Mouse (Mus musculus): ENCODE data around the gene Smc3. TPM values are rescaled to one million over a fixed set of nuclear protein-coding genes. Genes with fewer than 3 reads are reported as not detected.
"Not testable (repeated sequence)": the region's sequence is repeated elsewhere in the genome, so short reads cannot be mapped to it uniquely, and the experiment has no call there.

The Smc3 gene
- polyA plus RNA-seq, 1 experiment from 2014 or later, result 90.1 TPM

GRCm38 (mm10) chr19:53574131-53574530 is 26.1 kb upstream of the Smc3 start:
- DNase-seq (ENCODE audit: low spot score), result no peak

GRCm38 (mm10) chr19:53574546-53574945 is 25.7 kb upstream of the Smc3 start:
- no peak overlapping the region for H3K4me3 ChIP-seq (ENCODE audit: low read depth, low read length)
- no peaks in the 10 kb centered on the region for H3K4me1 ChIP-seq (ENCODE audit: control insufficient read depth, insufficient read depth, low read length)
- H3K9me3 ChIP-seq (ENCODE audit: control insufficient read depth, low read length), result no peaks in the 10 kb centered on the region
- ATAC-seq (ENCODE audit: insufficient read depth, low FRiP score, low TSS enrichment) (no peak), DNase-seq (ENCODE audit: low spot score) (no peak)
- H3K36me3 ChIP-seq (ENCODE audit: control insufficient read depth, insufficient read depth, low read length), result no peaks in the 10 kb centered on the region
- H3K27me3 ChIP-seq (ENCODE audit: control insufficient read depth, insufficient read depth, low read length), result no peaks in the 10 kb centered on the region
- 88% methylated on average over 7 of the region's 7 CpGs for WGBS
- H3K4me2 ChIP-seq (ENCODE audit: low read depth), result no peak overlapping the region
- no peak overlapping the region for H3K9ac ChIP-seq (ENCODE audit: low read length)
- no peak overlapping the region for H3K27ac ChIP-seq (ENCODE audit: low read depth, low read length)

More at GRCm38 (mm10) chr19:53574131-53574530, 26.1 kb upstream of the Smc3 start:
- ATAC-seq (ENCODE audit: insufficient read depth, low FRiP score, low TSS enrichment), result no peak
- no peak overlapping the region for H3K4me2 ChIP-seq (ENCODE audit: low read depth)
- H3K27me3 ChIP-seq (ENCODE audit: control insufficient read depth, insufficient read depth, low read length), result no peaks in the 10 kb centered on the region
- no peak overlapping the region for H3K9ac ChIP-seq (ENCODE audit: low read length)
- no peaks in the 10 kb centered on the region for H3K4me1 ChIP-seq (ENCODE audit: control insufficient read depth, insufficient read depth, low read length)
- H3K9me3 ChIP-seq (ENCODE audit: control insufficient read depth, low read length), result no peaks in the 10 kb centered on the region
- 55% methylated on average over 8 of the region's 8 CpGs for WGBS
- no peak overlapping the region for H3K4me3 ChIP-seq (ENCODE audit: low read depth, low read length)
- H3K27ac ChIP-seq (ENCODE audit: low read depth, low read length), result no peak overlapping the region
- no peaks in the 10 kb centered on the region for H3K36me3 ChIP-seq (ENCODE audit: control insufficient read depth, insufficient read depth, low read length)

DNA sequence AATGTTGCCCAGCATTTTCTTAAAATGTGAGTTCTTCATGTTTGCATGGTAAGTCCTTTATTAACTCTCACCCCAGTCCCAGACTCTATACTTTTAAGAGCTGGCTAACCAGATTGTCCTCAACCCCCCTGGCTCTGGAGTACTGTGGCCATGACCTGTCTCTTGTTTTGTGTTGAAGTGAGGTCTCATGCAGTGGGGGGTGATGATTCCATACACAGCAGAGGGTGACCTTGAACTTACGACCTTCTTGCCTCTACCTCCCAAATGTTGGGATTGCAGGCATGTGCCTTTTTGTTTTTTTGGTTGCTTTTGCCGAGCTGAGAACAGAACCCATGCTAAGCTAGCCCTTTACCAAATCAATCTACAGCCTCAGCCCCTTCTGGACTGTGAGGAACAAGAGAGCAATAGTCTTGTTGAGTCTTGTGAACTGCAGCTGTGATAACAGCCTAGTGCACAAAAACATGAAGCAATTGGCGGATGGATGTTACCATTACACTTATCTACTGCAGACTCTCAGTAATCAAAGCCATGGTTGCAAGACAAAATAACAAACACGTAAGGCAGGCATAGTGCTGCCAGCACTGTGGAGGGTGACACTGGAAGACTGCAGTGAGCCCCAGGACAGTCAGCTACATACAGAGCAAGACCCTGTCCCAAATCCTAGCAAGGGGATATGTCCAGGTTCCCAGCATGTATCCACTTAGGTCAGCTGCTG is 24.7 kb upstream of the Smc3 start:
- Histone ChIP-seq H3K9ac (ENCODE audit: low read length) (no peak overlapping the region), H3K27me3 (ENCODE audit: control insufficient read depth, insufficient read depth, low read length) (no peaks in the 10 kb centered on the region), H3K36me3 (ENCODE audit: control insufficient read depth, insufficient read depth, low read length) (no peaks in the 10 kb centered on the region), H3K4me1 (ENCODE audit: control insufficient read depth, insufficient read depth, low read length) (no peaks in the 10 kb centered on the region), H3K27ac (ENCODE audit: low read depth, low read length) (no peak overlapping the region), H3K4me2 (ENCODE audit: low read depth) (no peak overlapping the region), H3K4me3 (ENCODE audit: low read depth, low read length) (no peak overlapping the region), H3K9me3 (ENCODE audit: control insufficient read depth, low read length) (no peaks in the 10 kb centered on the region)
- WGBS, result 69% methylated on average over 4 of the region's 4 CpGs
- ATAC-seq (ENCODE audit: insufficient read depth, low FRiP score, low TSS enrichment) (no peak), DNase-seq (ENCODE audit: low spot score) (no peak)

DNA sequence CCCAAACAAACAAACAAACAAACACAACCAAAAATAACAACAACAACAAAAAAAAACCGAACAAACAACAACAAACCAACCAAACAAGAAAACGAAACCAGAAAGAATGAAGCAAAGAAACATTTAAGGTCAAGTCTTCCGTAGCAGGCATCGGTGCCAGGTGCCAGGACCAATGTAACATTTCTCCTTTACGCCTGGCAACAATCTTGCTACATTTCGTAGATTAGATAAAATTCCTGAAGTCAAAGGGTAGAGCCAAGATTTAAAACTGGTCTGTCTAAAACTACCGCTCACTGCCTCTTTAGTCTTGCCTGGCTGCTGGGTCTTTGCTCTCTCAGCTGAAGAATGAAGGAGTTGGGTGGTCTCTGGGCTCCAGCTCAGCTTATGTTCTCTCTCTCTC is 24.1 kb upstream of the Smc3 start:
- ATAC-seq (ENCODE audit: insufficient read depth, low FRiP score, low TSS enrichment) (no peak), DNase-seq (ENCODE audit: low spot score) (no peak)
- no peaks in the 10 kb centered on the region for H3K9me3 ChIP-seq (ENCODE audit: control insufficient read depth, low read length)
- no peaks in the 10 kb centered on the region for H3K36me3 ChIP-seq (ENCODE audit: control insufficient read depth, insufficient read depth, low read length)
- H3K27me3 ChIP-seq (ENCODE audit: control insufficient read depth, insufficient read depth, low read length), result no peaks in the 10 kb centered on the region
- 96% methylated on average over 7 of the region's 7 CpGs for WGBS
- no peak overlapping the region for H3K4me3 ChIP-seq (ENCODE audit: low read depth, low read length)
- H3K9ac ChIP-seq (ENCODE audit: low read length), result no peak overlapping the region
- H3K4me1 ChIP-seq (ENCODE audit: control insufficient read depth, insufficient read depth, low read length), result no peaks in the 10 kb centered on the region
- no peak overlapping the region for H3K4me2 ChIP-seq (ENCODE audit: low read depth)
- no peak overlapping the region for H3K27ac ChIP-seq (ENCODE audit: low read depth, low read length)

DNA sequence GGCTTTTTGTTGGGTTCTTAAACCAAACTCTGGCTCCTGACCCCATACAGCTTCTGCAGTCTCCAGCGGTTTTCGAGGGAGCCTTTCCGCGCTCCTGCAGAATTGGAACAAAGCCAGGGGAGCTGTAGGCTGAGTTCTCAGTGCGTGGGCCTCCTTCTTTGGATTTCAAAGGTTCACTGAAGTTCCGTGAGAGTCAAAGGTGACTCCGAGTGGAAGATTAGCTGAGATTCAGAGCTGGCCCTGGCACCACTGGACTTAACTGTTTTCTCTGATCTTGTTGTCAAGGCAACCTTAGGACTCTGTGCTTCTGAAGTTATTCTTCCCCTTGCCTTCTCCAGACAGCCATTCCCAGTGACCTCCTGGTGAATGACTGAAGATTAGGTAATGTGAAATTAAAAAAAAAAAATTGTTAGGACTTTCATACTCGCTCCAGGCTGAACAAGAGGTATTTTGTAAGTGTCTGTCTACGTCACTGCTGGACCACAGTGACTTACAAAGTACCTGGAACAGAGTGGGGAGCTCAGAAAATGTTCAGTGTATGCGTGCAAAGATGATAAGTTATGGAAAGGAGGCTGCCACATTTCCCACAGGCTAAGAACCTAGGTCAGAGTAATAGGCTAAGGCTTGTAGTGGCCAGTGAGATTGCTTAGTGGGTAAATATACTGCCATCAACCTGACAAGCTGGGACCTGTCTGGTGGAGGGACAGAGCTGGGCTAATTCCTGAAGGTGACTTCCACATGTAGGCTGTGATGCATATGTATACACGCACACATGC is 23.0 kb upstream of the Smc3 start:
- no peaks in the 10 kb centered on the region for H3K4me1 ChIP-seq (ENCODE audit: control insufficient read depth, insufficient read depth, low read length)
- no peak overlapping the region for H3K9ac ChIP-seq (ENCODE audit: low read length)
- DNase-seq (ENCODE audit: low spot score), result no peak
- no peaks in the 10 kb centered on the region for H3K9me3 ChIP-seq (ENCODE audit: control insufficient read depth, low read length)
- no peak for ATAC-seq (ENCODE audit: insufficient read depth, low FRiP score, low TSS enrichment)
- H3K36me3 ChIP-seq (ENCODE audit: control insufficient read depth, insufficient read depth, low read length), result no peaks in the 10 kb centered on the region
- no peak overlapping the region for H3K4me2 ChIP-seq (ENCODE audit: low read depth)
- H3K27me3 ChIP-seq (ENCODE audit: control insufficient read depth, insufficient read depth, low read length), result no peaks in the 10 kb centered on the region
- 76% methylated on average over 11 of the region's 11 CpGs for WGBS
- no peak overlapping the region for H3K27ac ChIP-seq (ENCODE audit: low read depth, low read length)
- no peak overlapping the region for H3K4me3 ChIP-seq (ENCODE audit: low read depth, low read length)

DNA sequence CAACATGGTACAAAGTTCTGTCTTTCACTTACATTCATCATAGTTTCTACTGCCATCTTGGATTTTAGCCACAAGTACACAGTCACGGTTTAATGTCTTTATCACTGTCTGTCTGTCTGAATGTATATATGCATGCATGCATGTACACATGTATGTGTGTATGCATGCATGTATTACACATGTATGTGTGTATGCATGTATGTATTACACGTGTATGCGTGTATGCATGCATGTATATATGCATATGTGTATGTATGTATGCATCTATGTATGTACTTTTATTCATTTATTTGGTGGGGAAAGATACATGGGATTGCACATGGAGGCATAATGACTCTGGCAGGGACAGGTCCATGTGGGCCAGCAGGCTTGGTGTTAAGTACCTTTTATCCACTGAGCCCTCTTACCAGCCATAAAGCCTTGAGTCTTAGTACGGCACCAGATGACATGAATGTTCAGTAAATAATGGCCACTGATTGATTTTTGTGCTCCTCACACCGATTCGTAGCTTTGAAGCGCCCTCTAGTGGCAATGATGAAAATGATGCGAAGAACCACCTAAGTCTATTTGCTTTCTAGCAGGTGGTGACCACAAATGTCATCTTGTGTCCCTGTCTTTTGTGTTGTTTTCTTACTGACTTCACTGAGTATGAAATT is 21.5 kb upstream of the Smc3 start:
- WGBS, result 14% methylated on average over 8 of the region's 8 CpGs
- Histone ChIP-seq H3K9ac (ENCODE audit: low read length) (no peak overlapping the region), H3K27ac (ENCODE audit: low read depth, low read length) (no peak overlapping the region), H3K36me3 (ENCODE audit: control insufficient read depth, insufficient read depth, low read length) (no peaks in the 10 kb centered on the region), H3K4me1 (ENCODE audit: control insufficient read depth, insufficient read depth, low read length) (no peaks in the 10 kb centered on the region), H3K9me3 (ENCODE audit: control insufficient read depth, low read length) (no peaks in the 10 kb centered on the region), H3K4me2 (ENCODE audit: low read depth) (no peak overlapping the region), H3K4me3 (ENCODE audit: low read depth, low read length) (no peak overlapping the region), H3K27me3 (ENCODE audit: control insufficient read depth, insufficient read depth, low read length) (no peaks in the 10 kb centered on the region)
- peak; percentile 55; the same call in 1 of the 2 replicates for ATAC-seq (ENCODE audit: insufficient read depth, low FRiP score, low TSS enrichment)
- DNase-seq (ENCODE audit: low spot score), result peak; percentile 70

DNA sequence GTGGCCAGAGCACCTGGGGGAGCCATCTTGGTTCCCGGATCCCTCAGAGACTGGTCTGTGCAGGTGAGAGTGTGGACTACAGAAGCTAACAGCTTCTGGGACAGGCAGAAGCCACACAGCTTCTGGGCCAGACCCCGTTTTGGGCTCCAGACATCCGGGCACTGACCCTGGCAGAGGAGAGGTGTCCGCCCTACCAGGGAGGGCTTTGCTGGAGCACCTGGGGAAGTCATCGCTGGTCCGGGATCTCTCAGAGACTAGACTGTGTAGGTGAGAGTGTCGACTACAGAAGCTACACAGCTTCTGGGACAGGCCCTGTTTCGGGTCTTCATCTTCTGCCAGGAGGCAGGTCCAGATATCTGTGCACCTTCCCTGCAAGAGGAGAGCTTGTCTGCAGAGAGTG is 19.9 kb upstream of the Smc3 start:
- H3K36me3 ChIP-seq (ENCODE audit: control insufficient read depth, insufficient read depth, low read length); H3K27me3 ChIP-seq (ENCODE audit: control insufficient read depth, insufficient read depth, low read length); H3K4me1 ChIP-seq (ENCODE audit: control insufficient read depth, insufficient read depth, low read length); H3K4me3 ChIP-seq (ENCODE audit: low read depth, low read length); ATAC-seq (ENCODE audit: insufficient read depth, low FRiP score, low TSS enrichment); H3K9me3 ChIP-seq (ENCODE audit: control insufficient read depth, low read length); H3K9ac ChIP-seq (ENCODE audit: low read length); H3K4me2 ChIP-seq (ENCODE audit: low read depth); DNase-seq (ENCODE audit: low spot score); H3K27ac ChIP-seq (ENCODE audit: low read depth, low read length): not testable (repeated sequence)
- WGBS, result 94% methylated on average over 8 of the region's 8 CpGs

- H3K4me2 ChIP-seq (ENCODE audit: low read depth); DNase-seq (ENCODE audit: low spot score); ATAC-seq (ENCODE audit: insufficient read depth, low FRiP score, low TSS enrichment); H3K4me3 ChIP-seq (ENCODE audit: low read depth, low read length); H3K4me1 ChIP-seq (ENCODE audit: control insufficient read depth, insufficient read depth, low read length); H3K27ac ChIP-seq (ENCODE audit: low read depth, low read length); H3K9me3 ChIP-seq (ENCODE audit: control insufficient read depth, low read length); H3K36me3 ChIP-seq (ENCODE audit: control insufficient read depth, insufficient read depth, low read length); H3K27me3 ChIP-seq (ENCODE audit: control insufficient read depth, insufficient read depth, low read length); H3K9ac ChIP-seq (ENCODE audit: low read length): not testable (repeated sequence)
- 86% methylated on average over 3 of the region's 3 CpGs for WGBS
Measured at GRCm38 (mm10) chr19:53587686-53588085, 12.5 kb upstream of the Smc3 start.

All from neural tube, embryonic 11.5 days (tissue).